Mouse (Mus musculus) CH12.LX (cell line): ENCODE results near the gene Safb. TPM values are rescaled to one million over a fixed set of nuclear protein-coding genes. Genes with fewer than 3 reads are reported as not detected.

Experiments used
- DNase-seq: peaks from one replicate; pipeline ENCODE4 v3.0.0-alpha.2; 2013; ENCODE audit errors: extremely low read depth
- H3K27ac ChIP-seq: 2 replicates; pipeline ENCODE4 v1.5.1; 2012; ENCODE audit warnings: low read depth, mild to moderate bottlenecking, control low read depth, moderate library complexity; ENCODE audit not compliant: insufficient read depth
- H3K27me3 ChIP-seq: replicated peaks from 2 replicates; pipeline ENCODE3; 2012; ENCODE audit warnings: inconsistent platforms
- H3K36me3 ChIP-seq, 2 experiments: replicated peaks in 1 of 2; 2 replicates each; pipeline versions ENCODE3 to v1.6.1; 2012; ENCODE audit warnings: inconsistent platforms in 1 of 2, low read length in 1 of 2, mild to moderate bottlenecking in 1 of 2, mixed read lengths in 1 of 2, moderate library complexity in 1 of 2; ENCODE audit not compliant: control insufficient read depth in 1 of 2, insufficient read depth in 1 of 2
- H3K4me1 ChIP-seq, 2 experiments: 2 replicates each; pipeline ENCODE4 v1.6.1; 2012; ENCODE audit warnings: inconsistent platforms in 1 of 2, moderate library complexity in 1 of 2; ENCODE audit not compliant: insufficient read depth in 2 of 2, control insufficient read depth in 1 of 2
- H3K4me2 ChIP-seq: 2 replicates; pipeline ENCODE4 v1.6.1; 2012; ENCODE audit warnings: low read depth, mild to moderate bottlenecking, control low read depth; ENCODE audit not compliant: poor library complexity, insufficient read depth, severe bottlenecking
- H3K4me3 ChIP-seq, 3 experiments: fragments of 150-350 bp in 1 of 3; sonication (generic) in 1 of 3; replicated peaks in 1 of 3; 2 replicates each; pipeline versions ENCODE3 to v1.5.1; 2011 to 2012; ENCODE audit warnings: low read depth in 2 of 3, low read length in 2 of 3, mild to moderate bottlenecking in 2 of 3, moderate library complexity in 2 of 3, control low read depth in 1 of 3, improper control_type of control experiment in 1 of 3, inconsistent platforms in 1 of 3, mixed read lengths in 1 of 3; ENCODE audit not compliant: poor library complexity in 1 of 3
- H3K79me2 ChIP-seq: replicated peaks from 2 replicates; pipeline ENCODE4 v1.6.1; 2012; ENCODE audit warnings: mild to moderate bottlenecking, moderate library complexity; ENCODE audit not compliant: control insufficient read depth, poor library complexity, insufficient read depth, severe bottlenecking; ENCODE audit errors: extremely low read depth
- H3K9ac ChIP-seq: 2 replicates; pipeline ENCODE4 v1.6.1; 2012; ENCODE audit warnings: low read depth, mild to moderate bottlenecking, control low read depth, moderate library complexity; ENCODE audit not compliant: insufficient read depth
- H3K9me3 ChIP-seq: replicated peaks from 2 replicates; pipeline ENCODE3; 2012; ENCODE audit warnings: low read length, inconsistent platforms, mixed read lengths
- CHD1 ChIP-seq: IDR thresholded peaks from 2 replicates; pipeline ENCODE4 v1.6.1; 2012; ENCODE audit warnings: low read depth, low read length, improper control_type of control experiment, inconsistent platforms
- CHD2 ChIP-seq: IDR thresholded peaks from 2 replicates; pipeline ENCODE4 v1.6.1; 2011; ENCODE audit warnings: low read length, improper control_type of control experiment
- ELF1 ChIP-seq: IDR thresholded peaks from 2 replicates; pipeline ENCODE4 v1.6.1; 2014; ENCODE audit warnings: low read depth, mild to moderate bottlenecking, inconsistent platforms, low read length, improper control_type of control experiment
- GABPA ChIP-seq: IDR thresholded peaks from 2 replicates; pipeline ENCODE4 v1.6.1; 2012; ENCODE audit warnings: low read depth, low read length, improper control_type of control experiment, inconsistent platforms; ENCODE audit not compliant: insufficient replicate concordance
- HCFC1 ChIP-seq: IDR thresholded peaks from 2 replicates; pipeline ENCODE4 v1.6.1; 2012; ENCODE audit warnings: low read depth, mild to moderate bottlenecking, inconsistent platforms, low read length, improper control_type of control experiment
- IRF4 ChIP-seq: IDR thresholded peaks from 2 replicates; pipeline ENCODE4 v1.6.1; 2014; ENCODE audit warnings: low read depth, mild to moderate bottlenecking, inconsistent platforms, low read length, improper control_type of control experiment
- JUN ChIP-seq: IDR thresholded peaks from 2 replicates; pipeline ENCODE4 v1.6.1; 2011; ENCODE audit warnings: low read depth, mild to moderate bottlenecking, low read length, improper control_type of control experiment, moderate library complexity; ENCODE audit not compliant: insufficient read depth
- MEF2A ChIP-seq: IDR thresholded peaks from 2 replicates; pipeline ENCODE4 v1.6.1; 2014; ENCODE audit warnings: low read depth, mild to moderate bottlenecking, inconsistent platforms, low read length, improper control_type of control experiment, borderline replicate concordance
- MXI1 ChIP-seq: IDR thresholded peaks from 2 replicates; pipeline ENCODE4 v1.6.1; 2011; ENCODE audit warnings: mild to moderate bottlenecking, low read depth, low read length, improper control_type of control experiment
- MYC ChIP-seq: IDR thresholded peaks from 2 replicates; pipeline ENCODE4 v1.6.1; 2011; ENCODE audit warnings: low read depth, mild to moderate bottlenecking, improper control_type of control experiment, low read length
- NRF1 ChIP-seq: IDR thresholded peaks from 2 replicates; pipeline ENCODE4 v1.6.1; 2014; ENCODE audit warnings: low read depth, mild to moderate bottlenecking, inconsistent platforms, low read length, improper control_type of control experiment, moderate library complexity
- PAX5 ChIP-seq: IDR thresholded peaks from 2 replicates; pipeline ENCODE4 v1.6.1; 2012; ENCODE audit warnings: low read length, inconsistent platforms, mixed read lengths
- POLR2AphosphoS2 ChIP-seq: IDR thresholded peaks from 2 replicates; pipeline ENCODE4 v1.6.1; 2011; ENCODE audit warnings: low read depth, low read length, improper control_type of control experiment
- SMC3 ChIP-seq: IDR thresholded peaks from 2 replicates; pipeline ENCODE4 v1.6.1; 2011; ENCODE audit warnings: low read depth, low read length, improper control_type of control experiment
- TBP ChIP-seq: conservative IDR thresholded peaks from 2 replicates; pipeline ENCODE4 v1.6.1; 2011; ENCODE audit warnings: low read depth, low read length, improper control_type of control experiment
- TCF12 ChIP-seq: IDR thresholded peaks from 2 replicates; pipeline ENCODE4 v1.6.1; 2014; ENCODE audit warnings: low read depth, mild to moderate bottlenecking, inconsistent platforms, low read length, improper control_type of control experiment
- UBTF ChIP-seq: IDR thresholded peaks from 2 replicates; pipeline ENCODE4 v1.6.1; 2012; ENCODE audit warnings: low read depth, mild to moderate bottlenecking, inconsistent platforms, low read length, improper control_type of control experiment, moderate library complexity
- USF1 ChIP-seq: IDR thresholded peaks from 2 replicates; pipeline ENCODE4 v1.6.1; 2014; ENCODE audit warnings: low read depth, mild to moderate bottlenecking, inconsistent platforms, low read length, improper control_type of control experiment
- USF2 ChIP-seq: conservative IDR thresholded peaks from 2 replicates; pipeline ENCODE4 v1.6.1; 2011; ENCODE audit warnings: low read depth, low read length, improper control_type of control experiment
- ZC3H11A ChIP-seq: IDR thresholded peaks from 2 replicates; pipeline ENCODE4 v1.6.1; 2012; ENCODE audit warnings: low read depth, mild to moderate bottlenecking, inconsistent platforms, low read length, improper control_type of control experiment
- ZKSCAN1 ChIP-seq: IDR thresholded peaks from 2 replicates; pipeline ENCODE4 v1.6.1; 2012; ENCODE audit warnings: low read depth, inconsistent platforms, low read length, improper control_type of control experiment, borderline replicate concordance
- dilution Hi-C: fragments of 300-500 bp; cut with MboI; formaldehyde crosslinking; loops from 2 replicates; pipeline ENCODE4 v1.14.3; 2020; ENCODE audit warnings: low sequenced_read_pairs; ENCODE audit not compliant: extremely low pct_unique_long_range_greater_than_20kb, extremely low pct_ligation_motif_present
- in situ Hi-C: fragments of 300-500 bp; cut with MboI; formaldehyde crosslinking; loops from 3 replicates; pipeline ENCODE4 v1.14.3; 2019; ENCODE audit warnings: low sequenced_read_pairs, low pct_ligation_motif_present, low pct_unique_long_range_greater_than_20kb, mixed read lengths
- polyA plus RNA-seq: library from polyadenylated mRNA; unstranded; fragments of >175 nt; gene quantifications from 2 replicates; pipeline ENCODE4 v1.2.1, GENCODE M21; 2012; ENCODE audit warnings: low read depth; ENCODE audit not compliant: insufficient read length
- total RNA-seq, 2 experiments: library from RNA; depleted of rRNA; stranded (reverse); fragments of 300-350 nt in 1 of 2; fragments of >200 nt in 1 of 2; gene quantifications; 2 replicates each; pipeline ENCODE4 v1.2.3; 2012 to 2014

Gene Safb
- total and polyA plus RNA-seq, 3 experiments = 25.4 to 135 (median 75.9) TPM

DNA sequence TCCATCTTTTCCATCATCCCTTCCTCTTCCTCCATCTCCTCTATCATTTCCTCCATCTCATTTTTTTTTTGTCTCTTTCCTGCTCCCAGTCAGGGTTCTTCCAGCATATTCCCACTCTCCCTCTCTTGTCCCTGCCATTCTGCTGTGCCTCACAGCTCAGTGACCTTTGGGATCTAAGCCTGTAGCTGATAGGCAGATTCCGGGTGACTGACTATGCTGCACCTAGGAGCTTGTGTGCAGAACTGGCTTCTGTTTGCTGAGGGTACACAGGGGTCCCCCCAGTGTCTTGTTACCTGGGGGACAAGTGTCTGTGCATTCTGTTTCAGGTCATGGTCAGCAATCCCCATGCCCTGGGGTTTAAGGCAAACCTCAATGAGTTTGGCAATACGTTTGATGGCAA lies 70.1 kb downstream of the Safb start:
- H3K36me3 ChIP-seq = no peaks in the 10 kb centered on the region
- H3K79me2 ChIP-seq = no peaks in the 10 kb centered on the region
- in situ Hi-C loops = no loop called here
- TF ChIP-seq ZKSCAN1 (no peak), JUN (no peak), HCFC1 (no peak), CHD1 (no peak), GABPA (no peak), USF2 (no peak), POLR2AphosphoS2 (no peak)
- dilution Hi-C loops = no loop called here
- H3K9me3 ChIP-seq = no peaks in the 10 kb centered on the region
- no peak for DNase-seq
- no peak overlapping the region for H3K4me3 ChIP-seq
- no peak overlapping the region for H3K4me2 ChIP-seq
- peaks cover 3 to 5% of the 10 kb centered on the region in 2 experiments for H3K4me1 ChIP-seq
- H3K27ac ChIP-seq = no peak overlapping the region
- H3K9ac ChIP-seq = no peak overlapping the region
- H3K27me3 ChIP-seq = no peaks in the 10 kb centered on the region

DNA sequence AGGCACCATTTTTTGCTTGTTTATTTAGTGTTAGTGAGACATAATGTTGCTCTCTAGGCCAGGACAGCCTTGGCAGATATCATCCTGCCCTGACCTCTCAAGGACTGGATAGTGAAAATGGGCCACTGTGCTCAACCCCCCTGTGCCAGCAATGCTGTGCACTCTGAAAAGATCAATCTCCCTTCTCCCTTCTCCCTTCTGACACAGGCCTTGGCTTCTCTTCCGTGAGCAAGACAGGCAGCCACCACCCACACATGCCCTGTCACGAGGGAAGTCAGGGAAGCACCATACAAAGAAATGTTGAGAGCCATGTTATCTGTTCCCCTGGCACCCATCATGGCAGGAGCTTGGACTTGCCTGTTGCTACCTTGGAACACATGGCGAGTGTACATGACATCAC lies 70.7 kb downstream of the Safb start:
- H3K9ac ChIP-seq = no peak overlapping the region
- DNase-seq = no peak
- H3K4me3 ChIP-seq = no peak overlapping the region
- H3K79me2 ChIP-seq = no peaks in the 10 kb centered on the region
- no peaks in the 10 kb centered on the region for H3K27me3 ChIP-seq
- in situ Hi-C loops (no loop called here), dilution Hi-C loops (no loop called here)
- H3K9me3 ChIP-seq = no peaks in the 10 kb centered on the region
- no peak overlapping the region for H3K4me2 ChIP-seq
- H3K36me3 ChIP-seq = no peaks in the 10 kb centered on the region
- TF ChIP-seq USF1 (no peak), MXI1 (no peak), MYC (no peak), SMC3 (no peak), MEF2A (no peak), TBP (no peak), PAX5 (no peak), ZKSCAN1 (no peak), ZC3H11A (no peak), IRF4 (no peak), TCF12 (no peak), GABPA (no peak), UBTF (no peak), NRF1 (no peak), ELF1 (no peak), CHD2 (no peak), CHD1 (no peak)
- H3K27ac ChIP-seq = no peak overlapping the region
- peaks cover 3 to 5% of the 10 kb centered on the region in 2 experiments for H3K4me1 ChIP-seq

Other genes with a start within 250 kb of the Safb start
- gene Ptprs, start 108.3 kb upstream of the Safb start, total RNA-seq (2012; rRNA removed) = 31.6 and 41.1 TPM in 2 replicates
- 10.4 and 11.3 TPM in 2 replicates for gene Ptprs, start 108.3 kb upstream of the Safb start, total RNA-seq (2014; rRNA removed)
- gene Ptprs, start 108.3 kb upstream of the Safb start, polyA plus RNA-seq = 20.7 and 27.0 TPM in 2 replicates
- not detected in 2 replicates for gene Znrf4, start 72.4 kb upstream of the Safb start, total RNA-seq (2012; rRNA removed)
- not detected in 2 replicates for gene Znrf4, start 72.4 kb upstream of the Safb start, total RNA-seq (2014; rRNA removed)
- not detected in 2 replicates for gene Znrf4, start 72.4 kb upstream of the Safb start, polyA plus RNA-seq
- gene Gm20219, start 30.4 kb upstream of the Safb start, total RNA-seq (2012; rRNA removed) = 0.42 TPM in 2 replicates
- gene Gm20219, start 30.4 kb upstream of the Safb start, total RNA-seq (2014; rRNA removed) = not detected in 2 replicates
- 1.4 and 1.6 TPM in 2 replicates for gene Gm20219, start 30.4 kb upstream of the Safb start, polyA plus RNA-seq
- 74.0 and 85.7 TPM in 2 replicates for gene Safb2, start 240 bp upstream of the Safb start, total RNA-seq (2012; rRNA removed)
- gene Safb2, start 240 bp upstream of the Safb start, total RNA-seq (2014; rRNA removed) = 13.8 and 16.3 TPM in 2 replicates
- 170 and 244 TPM in 2 replicates for gene Safb2, start 240 bp upstream of the Safb start, polyA plus RNA-seq
- gene 2410015M20Rik, start 24.9 kb downstream of the Safb start, total RNA-seq (2012; rRNA removed) = 249 and 272 TPM in 2 replicates
- gene 2410015M20Rik, start 24.9 kb downstream of the Safb start, total RNA-seq (2014; rRNA removed) = 154 TPM in 2 replicates
- gene 2410015M20Rik, start 24.9 kb downstream of the Safb start, polyA plus RNA-seq = 178 and 202 TPM in 2 replicates
- gene Rpl36, start 28.6 kb downstream of the Safb start, total RNA-seq (2012; rRNA removed) = 4,187 and 4,995 TPM in 2 replicates
- gene Rpl36, start 28.6 kb downstream of the Safb start, total RNA-seq (2014; rRNA removed) = 1,342 and 1,734 TPM in 2 replicates
- 1,364 and 1,412 TPM in 2 replicates for gene Rpl36, start 28.6 kb downstream of the Safb start, polyA plus RNA-seq
- gene Lonp1, start 42.1 kb downstream of the Safb start, total RNA-seq (2012; rRNA removed) = 115 and 151 TPM in 2 replicates
- 65.4 and 69.6 TPM in 2 replicates for gene Lonp1, start 42.1 kb downstream of the Safb start, total RNA-seq (2014; rRNA removed)
- 99.4 and 112 TPM in 2 replicates for gene Lonp1, start 42.1 kb downstream of the Safb start, polyA plus RNA-seq
- gene Catsperd, start 43.3 kb downstream of the Safb start, total RNA-seq (2012; rRNA removed) = 0.21 and 0.25 TPM in 2 replicates
- 0.16 and 0.49 TPM in 2 replicates for gene Catsperd, start 43.3 kb downstream of the Safb start, total RNA-seq (2014; rRNA removed)
- 0.36 and 0.45 TPM in 2 replicates for gene Catsperd, start 43.3 kb downstream of the Safb start, polyA plus RNA-seq
- gene Ranbp3, start 88.5 kb downstream of the Safb start, total RNA-seq (2012; rRNA removed) = 77.9 and 91.6 TPM in 2 replicates
- 71.5 and 79.5 TPM in 2 replicates for gene Ranbp3, start 88.5 kb downstream of the Safb start, total RNA-seq (2014; rRNA removed)
- 86.0 and 86.8 TPM in 2 replicates for gene Ranbp3, start 88.5 kb downstream of the Safb start, polyA plus RNA-seq
- 201 and 207 TPM in 2 replicates for gene Ndufa11, start 132.9 kb downstream of the Safb start, total RNA-seq (2012; rRNA removed)
- 97.9 and 124 TPM in 2 replicates for gene Ndufa11, start 132.9 kb downstream of the Safb start, total RNA-seq (2014; rRNA removed)
- 131 and 155 TPM in 2 replicates for gene Ndufa11, start 132.9 kb downstream of the Safb start, polyA plus RNA-seq
- 3.5 and 5.1 TPM in 2 replicates for gene Vmac, start 133.2 kb downstream of the Safb start, total RNA-seq (2012; rRNA removed)
- gene Vmac, start 133.2 kb downstream of the Safb start, total RNA-seq (2014; rRNA removed) = 3.2 and 4.2 TPM in 2 replicates
- gene Vmac, start 133.2 kb downstream of the Safb start, polyA plus RNA-seq = 3.4 and 3.7 TPM in 2 replicates
- gene Nrtn, start 172.7 kb downstream of the Safb start, total RNA-seq (2012; rRNA removed) = 0.25 and 0.34 TPM in 2 replicates
- not detected in 2 replicates for gene Nrtn, start 172.7 kb downstream of the Safb start, total RNA-seq (2014; rRNA removed)
- gene Nrtn, start 172.7 kb downstream of the Safb start, polyA plus RNA-seq = not detected in 2 replicates
- 57.5 and 62.1 TPM in 2 replicates for gene Dus3l, start 179.9 kb downstream of the Safb start, total RNA-seq (2012; rRNA removed)
- gene Dus3l, start 179.9 kb downstream of the Safb start, total RNA-seq (2014; rRNA removed) = 32.0 and 35.8 TPM in 2 replicates
- 54.3 and 57.7 TPM in 2 replicates for gene Dus3l, start 179.9 kb downstream of the Safb start, polyA plus RNA-seq
- gene Prr22, start 185.4 kb downstream of the Safb start, total RNA-seq (2012; rRNA removed) = 0.71 and 0.93 TPM in 2 replicates
- 0.15 and 0.18 TPM in 2 replicates for gene Prr22, start 185.4 kb downstream of the Safb start, total RNA-seq (2014; rRNA removed)
- 1.3 and 1.6 TPM in 2 replicates for gene Prr22, start 185.4 kb downstream of the Safb start, polyA plus RNA-seq
- gene Rfx2, start 246.2 kb downstream of the Safb start, total RNA-seq (2012; rRNA removed) = 0.46 and 1.1 TPM in 2 replicates
- gene Rfx2, start 246.2 kb downstream of the Safb start, total RNA-seq (2014; rRNA removed) = 0.16 TPM in 1 of 2 replicates, not detected in the other
- gene Rfx2, start 246.2 kb downstream of the Safb start, polyA plus RNA-seq = 0.34 and 0.35 TPM in 2 replicates